Mouse (Mus musculus): ENCODE data around the gene Bmp2k. TPM values are rescaled to one million over a fixed set of nuclear protein-coding genes. Genes with fewer than 3 reads are reported as not detected.
"Not testable (repeated sequence)": the region's sequence is repeated elsewhere in the genome, so short reads cannot be mapped to it uniquely, and the experiment has no call there.

Bmp2k gene
- total and polyA plus RNA-seq, 3 experiments = 7.9 to 9.1 (median 8.9) TPM

DNA sequence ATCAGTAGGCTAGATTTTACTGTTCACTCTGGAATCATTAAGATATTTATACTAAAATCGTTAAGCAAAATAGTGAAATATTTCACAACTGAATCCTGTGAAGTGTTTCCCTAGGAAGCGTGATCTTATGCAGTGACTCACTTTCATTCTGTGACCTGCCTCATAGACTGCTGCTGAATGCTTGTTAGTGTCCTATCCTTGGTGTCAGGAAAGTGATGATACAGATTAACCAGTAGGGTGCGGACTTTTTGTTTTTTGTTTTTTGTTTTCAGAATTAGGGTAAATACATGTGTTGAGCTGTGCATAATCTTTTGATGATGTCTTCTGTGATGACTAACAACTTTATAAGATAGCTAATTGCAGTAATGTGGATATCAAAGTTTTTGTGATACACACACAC, 9.4 kb downstream of the Bmp2k start:
- Histone ChIP-seq H3K4me3 (replicated peaks in 1 of 3; ENCODE audit: low read depth in 2 of 3, low read length in 2 of 3, poor library complexity in 1 of 3) (no peak overlapping the region), H3K27ac (ENCODE audit: insufficient read depth, low read depth) (no peak overlapping the region), H3K4me2 (ENCODE audit: insufficient read depth, low read depth, poor library complexity, severe bottlenecking) (no peak overlapping the region), H3K79me2 (replicated peaks; ENCODE audit: control insufficient read depth, extremely low read depth, insufficient read depth, poor library complexity, severe bottlenecking) (peaks cover 79% of the 10 kb centered on the region), H3K9ac (ENCODE audit: insufficient read depth, low read depth) (no peak overlapping the region), H3K36me3 (replicated peaks in 1 of 2; ENCODE audit: control insufficient read depth in 1 of 2, insufficient read depth in 1 of 2, low read length in 1 of 2) (peaks cover 0 to 20% of the 10 kb centered on the region in 2 experiments), H3K9me3 (replicated peaks; ENCODE audit: low read length) (no peaks in the 10 kb centered on the region), H3K27me3 (replicated peaks) (no peaks in the 10 kb centered on the region), H3K4me1 (ENCODE audit: control insufficient read depth in 1 of 2, insufficient read depth in 2 of 2) (peaks cover 15 to 34% of the 10 kb centered on the region in 2 experiments)
- dilution Hi-C loops (cut with MboI; ENCODE audit: extremely low pct_ligation_motif_present, extremely low pct_unique_long_range_greater_than_20kb, low sequenced_read_pairs) (no loop called here), in situ Hi-C loops (cut with MboI; ENCODE audit: low pct_ligation_motif_present, low pct_unique_long_range_greater_than_20kb, low sequenced_read_pairs) (no loop called here)
- DNase-seq (ENCODE audit: extremely low read depth) = no peak
- no peak for TF ChIP-seq SIN3A (IDR thresholded peaks at IDR 0.05; ENCODE audit: low read length)
- TF ChIP-seq MAX (IDR thresholded peaks at IDR 0.05; ENCODE audit: low read length) = no peak
- no peak for TF ChIP-seq ZC3H11A (IDR thresholded peaks at IDR 0.05; ENCODE audit: low read depth, low read length)
- no peak for TF ChIP-seq PAX5 (IDR thresholded peaks at IDR 0.05; ENCODE audit: low read length)
- no peak for TF ChIP-seq EP300 (IDR thresholded peaks at IDR 0.05; ENCODE audit: low read length)
- TF ChIP-seq POLR2AphosphoS2 (IDR thresholded peaks at IDR 0.05; ENCODE audit: low read depth, low read length) = no peak
- TF ChIP-seq GABPA (IDR thresholded peaks at IDR 0.05; ENCODE audit: insufficient replicate concordance, low read depth, low read length) = no peak
- no peak for TF ChIP-seq USF1 (IDR thresholded peaks at IDR 0.05; ENCODE audit: low read depth, low read length)
- TF ChIP-seq TCF12 (IDR thresholded peaks at IDR 0.05; ENCODE audit: low read depth, low read length) = no peak
- TF ChIP-seq TBP (conservative IDR thresholded peaks at IDR 0.05; ENCODE audit: low read depth, low read length) = no peak
- TF ChIP-seq BHLHE40 (IDR thresholded peaks at IDR 0.05; ENCODE audit: low read depth, low read length) = no peak
- TF ChIP-seq KAT2A (IDR thresholded peaks at IDR 0.05; ENCODE audit: insufficient replicate concordance, low read length) = no peak
- no peak for TF ChIP-seq CHD1 (IDR thresholded peaks at IDR 0.05; ENCODE audit: low read depth, low read length)
- no peak for TF ChIP-seq UBTF (IDR thresholded peaks at IDR 0.05; ENCODE audit: low read depth, low read length)
- TF ChIP-seq IRF4 (IDR thresholded peaks at IDR 0.05; ENCODE audit: low read depth, low read length) = no peak
- TF ChIP-seq ZMIZ1 (IDR thresholded peaks at IDR 0.05; ENCODE audit: low read depth, low read length) = no peak

DNA sequence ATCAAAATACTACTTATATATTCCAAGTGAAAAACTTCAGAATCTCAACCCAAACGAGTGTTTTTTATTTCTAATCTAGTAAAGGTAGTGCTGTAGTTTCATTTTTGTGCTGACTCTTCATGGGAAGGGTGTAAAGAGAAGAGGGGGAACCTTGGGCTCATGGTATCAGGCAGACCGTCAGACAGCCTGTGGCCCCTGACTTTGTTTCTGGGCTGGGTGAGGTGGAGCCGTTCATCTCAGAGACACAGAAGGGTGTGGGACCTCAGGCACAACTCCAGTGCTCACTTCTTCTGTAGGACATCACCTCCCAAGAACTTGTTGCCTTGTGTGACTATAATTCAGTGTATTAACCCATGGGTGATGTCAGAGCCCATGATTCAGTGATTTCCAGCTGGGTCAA, 10.0 kb downstream of the Bmp2k start:
- DNase-seq (ENCODE audit: extremely low read depth) = no peak
- Histone ChIP-seq H3K27ac (ENCODE audit: insufficient read depth, low read depth) (no peak overlapping the region), H3K36me3 (replicated peaks in 1 of 2; ENCODE audit: control insufficient read depth in 1 of 2, insufficient read depth in 1 of 2, low read length in 1 of 2) (peaks cover 0 to 17% of the 10 kb centered on the region in 2 experiments), H3K9ac (ENCODE audit: insufficient read depth, low read depth) (no peak overlapping the region), H3K4me2 (ENCODE audit: insufficient read depth, low read depth, poor library complexity, severe bottlenecking) (no peak overlapping the region), H3K4me3 (replicated peaks in 1 of 3; ENCODE audit: low read depth in 2 of 3, low read length in 2 of 3, poor library complexity in 1 of 3) (no peak overlapping the region), H3K4me1 (ENCODE audit: control insufficient read depth in 1 of 2, insufficient read depth in 2 of 2) (peaks cover 11 to 28% of the 10 kb centered on the region in 2 experiments), H3K27me3 (replicated peaks) (no peaks in the 10 kb centered on the region), H3K9me3 (replicated peaks; ENCODE audit: low read length) (no peaks in the 10 kb centered on the region), H3K79me2 (replicated peaks; ENCODE audit: control insufficient read depth, extremely low read depth, insufficient read depth, poor library complexity, severe bottlenecking) (peaks cover 74% of the 10 kb centered on the region)
- in situ Hi-C loops (cut with MboI; ENCODE audit: low pct_ligation_motif_present, low pct_unique_long_range_greater_than_20kb, low sequenced_read_pairs) (no loop called here), dilution Hi-C loops (cut with MboI; ENCODE audit: extremely low pct_ligation_motif_present, extremely low pct_unique_long_range_greater_than_20kb, low sequenced_read_pairs) (no loop called here)
- TF ChIP-seq CHD1 (IDR thresholded peaks at IDR 0.05; ENCODE audit: low read depth, low read length) (no peak), SMC3 (IDR thresholded peaks at IDR 0.05; ENCODE audit: low read depth, low read length) (no peak), NELFE (IDR thresholded peaks at IDR 0.05; ENCODE audit: low read depth, low read length) (no peak), NRF1 (IDR thresholded peaks at IDR 0.05; ENCODE audit: low read depth, low read length) (no peak), MYC (IDR thresholded peaks at IDR 0.05; ENCODE audit: low read depth, low read length) (no peak), HCFC1 (IDR thresholded peaks at IDR 0.05; ENCODE audit: low read depth, low read length) (no peak), KAT2A (IDR thresholded peaks at IDR 0.05; ENCODE audit: insufficient replicate concordance, low read length) (no peak), MAX (IDR thresholded peaks at IDR 0.05; ENCODE audit: low read length) (no peak), ZMIZ1 (IDR thresholded peaks at IDR 0.05; ENCODE audit: low read depth, low read length) (no peak), ZC3H11A (IDR thresholded peaks at IDR 0.05; ENCODE audit: low read depth, low read length) (no peak), CTCF (conservative IDR thresholded peaks at IDR 0.05 in 1 of 2, IDR thresholded peaks at IDR 0.05 in 1 of 2; ENCODE audit: low read depth in 2 of 2, low read length in 2 of 2) (no peak), ZNF384 (IDR thresholded peaks at IDR 0.05; ENCODE audit: low read depth, low read length) (no peak), RAD21 (IDR thresholded peaks at IDR 0.05; ENCODE audit: low read depth, low read length) (no peak), ETS1 (conservative IDR thresholded peaks at IDR 0.05; ENCODE audit: low read depth, low read length) (no peak), TBP (conservative IDR thresholded peaks at IDR 0.05; ENCODE audit: low read depth, low read length) (no peak), E2F4 (IDR thresholded peaks at IDR 0.05; ENCODE audit: insufficient replicate concordance, low read depth, low read length) (no peak), USF1 (IDR thresholded peaks at IDR 0.05; ENCODE audit: low read depth, low read length) (no peak), PAX5 (IDR thresholded peaks at IDR 0.05; ENCODE audit: low read length) (no peak), UBTF (IDR thresholded peaks at IDR 0.05; ENCODE audit: low read depth, low read length) (no peak)

DNA sequence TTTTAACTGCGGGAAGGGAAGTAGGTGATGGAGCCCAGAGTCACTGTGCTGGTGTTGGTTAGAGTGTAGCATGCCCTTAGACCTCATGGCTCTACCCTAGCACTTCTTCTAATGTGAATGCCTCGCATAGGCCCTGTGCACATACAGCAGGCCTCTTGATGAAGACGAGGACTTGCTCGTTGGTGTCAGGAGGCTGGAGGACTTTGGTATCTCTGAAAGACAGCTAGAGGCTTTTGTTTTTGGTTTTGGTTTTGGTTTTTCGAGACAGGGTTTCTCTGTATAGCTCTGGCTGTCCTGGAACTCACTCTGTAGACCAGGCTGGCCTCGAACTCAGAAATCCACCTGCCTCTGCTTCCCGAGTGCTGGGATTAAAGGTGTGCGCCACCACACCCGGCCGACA, 11.7 kb downstream of the Bmp2k start:
- Histone ChIP-seq H3K36me3 (replicated peaks in 1 of 2; ENCODE audit: control insufficient read depth in 1 of 2, insufficient read depth in 1 of 2, low read length in 1 of 2) (peaks cover 0 to 14% of the 10 kb centered on the region in 2 experiments), H3K4me2 (ENCODE audit: insufficient read depth, low read depth, poor library complexity, severe bottlenecking) (peak overlapping the region; percentile 70), H3K79me2 (replicated peaks; ENCODE audit: control insufficient read depth, extremely low read depth, insufficient read depth, poor library complexity, severe bottlenecking) (peaks cover 67% of the 10 kb centered on the region), H3K4me1 (ENCODE audit: control insufficient read depth in 1 of 2, insufficient read depth in 2 of 2) (peaks cover 9 to 23% of the 10 kb centered on the region in 2 experiments)
- in situ Hi-C loops (cut with MboI; ENCODE audit: low pct_ligation_motif_present, low pct_unique_long_range_greater_than_20kb, low sequenced_read_pairs); DNase-seq (ENCODE audit: extremely low read depth); H3K4me3 ChIP-seq (replicated peaks in 1 of 3; ENCODE audit: low read depth in 2 of 3, low read length in 2 of 3, poor library complexity in 1 of 3); H3K9ac ChIP-seq (ENCODE audit: insufficient read depth, low read depth); H3K27me3 ChIP-seq (replicated peaks); dilution Hi-C loops (cut with MboI; ENCODE audit: extremely low pct_ligation_motif_present, extremely low pct_unique_long_range_greater_than_20kb, low sequenced_read_pairs); H3K27ac ChIP-seq (ENCODE audit: insufficient read depth, low read depth); H3K9me3 ChIP-seq (replicated peaks; ENCODE audit: low read length): not testable (repeated sequence)

Data from CH12.LX (cell line).